Mouse (Mus musculus) heart, embryonic 16.5 days (tissue): ENCODE measurements around the gene Cdc123. TPM values are rescaled to one million over a fixed set of nuclear protein-coding genes. Genes with fewer than 3 reads are reported as not detected.
A peak's percentile ranks its signal among the peaks of the same experiment; 100 is the strongest.

Source experiments
- ATAC-seq: fragments of 200-750 bp; cut with Nextera tagmentation; replicated peaks from 2 replicates; pipeline ENCODE4 v1.8.0; 2017; ENCODE audit warnings: moderate number of reproducible peaks; ENCODE audit not compliant: insufficient read depth, low FRiP score; ENCODE audit errors: extremely low read depth
- H3K27ac ChIP-seq: fragments of 300-500 bp; sonication (generic); 2 replicates; pipeline ENCODE4 v1.5.1; 2014; ENCODE audit warnings: mild to moderate bottlenecking, low read length, control low read depth, moderate library complexity
- H3K27me3 ChIP-seq: fragments of 300-500 bp; sonication (generic); 2 replicates; pipeline ENCODE4 v1.6.1; 2014; ENCODE audit warnings: low read length, mixed read lengths; ENCODE audit not compliant: control insufficient read depth, insufficient read depth
- H3K36me3 ChIP-seq: fragments of 300-500 bp; sonication (generic); 2 replicates; pipeline ENCODE4 v1.6.1; 2014; ENCODE audit not compliant: control insufficient read depth, insufficient read depth
- H3K4me1 ChIP-seq: fragments of 300-500 bp; sonication (generic); 2 replicates; pipeline ENCODE4 v1.6.1; 2014; ENCODE audit warnings: low read length, mixed read lengths; ENCODE audit not compliant: control insufficient read depth, insufficient read depth
- H3K4me2 ChIP-seq: fragments of 300-500 bp; sonication (generic); 2 replicates; pipeline ENCODE4 v1.6.1; 2014; ENCODE audit warnings: low read depth, mild to moderate bottlenecking, control low read depth, low read length
- H3K4me3 ChIP-seq: fragments of 300-500 bp; sonication (generic); 2 replicates; pipeline ENCODE4 v1.5.1; 2014; ENCODE audit warnings: mild to moderate bottlenecking, control low read depth, low read length
- H3K9ac ChIP-seq: fragments of 300-500 bp; sonication (generic); 2 replicates; pipeline ENCODE4 v1.6.1; 2014; ENCODE audit warnings: low read length, control low read depth
- H3K9me3 ChIP-seq: fragments of 300-500 bp; sonication (generic); replicated peaks from 2 replicates; pipeline ENCODE4 v1.6.1; 2016; ENCODE audit warnings: low read length; ENCODE audit not compliant: control insufficient read depth
- WGBS: fragments of 180-500 bp; shearing (Covaris S2); extraction: QIAGEN DNeasy Blood & Tissue Kit; methylation state at CpG from one replicate; pipeline ENCODE4 v1.1.7; 2014; 5-methylcytosine and 5-hydroxymethylcytosine counted together
- polyA plus RNA-seq: library from polyadenylated mRNA; unstranded; fragments of >200 nt; fragmentation: Nextera tagmentation; extraction: Ambion mirVana; gene quantifications from 2 replicates; pipeline ENCODE4 v1.2.1, GENCODE M21; 2015

Cdc123 gene
- polyA plus RNA-seq: 166 and 184 TPM in 2 replicates

DNA sequence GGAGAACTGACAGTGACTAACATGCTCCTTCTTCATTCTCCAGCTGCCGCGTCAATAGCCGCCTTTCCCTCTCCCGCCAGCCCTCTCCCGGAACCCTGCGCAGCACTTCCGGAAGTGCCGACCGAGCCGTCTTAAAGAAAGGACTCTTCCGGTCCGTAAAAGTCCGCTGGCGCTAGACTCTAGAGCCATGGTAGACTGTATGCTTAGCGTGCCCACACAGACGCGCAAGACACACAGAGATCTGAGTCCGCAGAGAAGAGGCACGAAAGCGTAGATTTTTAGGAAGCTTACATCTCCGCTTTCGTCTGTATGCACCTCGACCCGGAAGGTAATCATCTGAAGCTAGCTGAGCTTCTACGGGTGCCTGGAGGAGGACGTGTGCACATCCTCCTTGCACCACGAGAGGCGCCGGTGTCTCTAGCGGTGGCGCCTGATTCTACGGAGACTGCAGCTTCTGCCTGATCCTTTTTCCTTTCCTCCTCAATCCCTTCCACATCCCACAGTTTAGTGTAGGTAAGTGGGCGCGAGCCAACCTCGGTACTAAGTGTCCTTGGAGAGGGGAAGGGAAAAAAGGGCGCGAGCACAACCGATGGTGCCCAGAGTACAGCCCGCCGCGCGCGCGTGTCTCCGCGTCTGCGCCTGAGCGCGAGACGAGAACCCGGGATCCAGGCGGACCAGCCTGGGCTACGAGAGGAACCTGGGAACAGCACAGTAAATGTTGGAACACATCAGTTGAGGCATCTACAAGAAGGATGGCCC, at the start of gene Cdc123, which contains the start of gene Nudt5:
Gene Cdc123 (minus strand): TSS at position 292 of the 759 bp plus-strand sequence.
Gene Nudt5 (plus strand): TSS at position 147 of the 759 bp plus-strand sequence.
- Histone ChIP-seq H3K4me1 (peaks cover 5% of the 10 kb centered on the region; the same call in 1 of the 2 replicates), H3K27ac (peak within 1 kb of the TSS; percentile 84), H3K9ac (peak within 1 kb of the TSS; percentile 76), H3K36me3 (peaks cover 18% of the 10 kb centered on the region), H3K4me2 (peak within 1 kb of the TSS; percentile 94), H3K4me3 (peak within 1 kb of the TSS; percentile 81), H3K27me3 (no peaks in the 10 kb centered on the region), H3K9me3 (no peaks in the 10 kb centered on the region)
- peak; percentile 94 for ATAC-seq
- WGBS: under 1% methylated on average over 53 of the region's 53 CpGs

GRCm38 (mm10) chr2:5894296-5894695, 49.3 kb upstream of the Cdc123 start:
- Histone ChIP-seq H3K4me2 (peak overlapping the region; percentile 64), H3K4me3 (peak overlapping the region; percentile 73), H3K27ac (no peak overlapping the region), H3K4me1 (peaks cover 6% of the 10 kb centered on the region; the same call in 1 of the 2 replicates), H3K36me3 (0 out of 2 replicates have a peak, but pooled peaks cover 2% of the 10 kb centered on the region), H3K9ac (peak overlapping the region; percentile 88), H3K9me3 (no peaks in the 10 kb centered on the region), H3K27me3 (no peaks in the 10 kb centered on the region)
- 51% methylated on average over 11 of the region's 11 CpGs for WGBS
- no peak for ATAC-seq

DNA sequence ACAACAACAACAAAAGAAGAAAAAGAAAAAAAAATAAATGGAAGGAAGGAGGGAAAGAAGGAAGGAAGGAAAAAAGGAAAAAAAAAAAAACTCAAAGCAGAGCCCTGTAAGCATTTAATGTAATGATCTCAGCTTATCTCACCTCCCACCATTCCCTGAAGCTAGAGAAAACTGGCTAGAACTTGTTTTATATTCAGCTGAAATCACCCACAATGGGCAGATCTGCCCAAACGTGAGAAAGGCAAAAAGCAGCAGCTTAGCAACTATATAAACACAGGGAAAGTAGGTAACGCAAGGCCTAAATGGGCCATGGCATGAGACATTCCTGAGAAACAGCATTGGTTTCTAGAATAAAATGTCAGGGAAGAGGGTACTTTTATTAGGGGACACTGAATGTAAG, 44.4 kb upstream of the Cdc123 start:
- no peak overlapping the region for H3K4me2 ChIP-seq
- WGBS: 80% methylated on average over 2 of the region's 2 CpGs
- H3K36me3 ChIP-seq: peaks cover 20% of the 10 kb centered on the region
- no peaks in the 10 kb centered on the region for H3K9me3 ChIP-seq
- ATAC-seq: no peak
- H3K27me3 ChIP-seq: no peaks in the 10 kb centered on the region
- no peak overlapping the region for H3K27ac ChIP-seq
- H3K4me1 ChIP-seq: peaks cover 6% of the 10 kb centered on the region; the same call in 1 of the 2 replicates
- no peak overlapping the region for H3K4me3 ChIP-seq
- H3K9ac ChIP-seq: no peak overlapping the region

DNA sequence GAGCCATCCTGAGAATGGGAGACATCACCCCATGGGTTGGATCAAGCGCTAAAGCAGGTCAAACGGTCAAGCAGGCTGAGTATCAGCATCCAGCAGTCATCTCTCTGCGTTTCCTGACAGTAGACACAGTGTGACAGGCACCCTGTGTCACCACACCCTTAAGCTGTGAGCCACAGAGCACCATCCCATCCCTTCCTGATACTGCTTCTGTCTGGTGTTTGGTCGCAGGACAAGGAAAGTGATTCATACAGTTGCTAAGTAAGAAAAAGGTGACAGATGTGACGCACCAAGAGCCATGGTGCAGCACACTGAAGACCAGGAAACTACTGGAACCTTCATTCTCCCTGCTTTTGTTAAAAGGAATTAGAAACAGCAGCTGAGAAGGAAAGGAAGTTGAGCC, 43.9 kb upstream of the Cdc123 start:
- 66% methylated on average over 5 of the region's 5 CpGs for WGBS
- peaks cover 22% of the 10 kb centered on the region for H3K36me3 ChIP-seq

DNA sequence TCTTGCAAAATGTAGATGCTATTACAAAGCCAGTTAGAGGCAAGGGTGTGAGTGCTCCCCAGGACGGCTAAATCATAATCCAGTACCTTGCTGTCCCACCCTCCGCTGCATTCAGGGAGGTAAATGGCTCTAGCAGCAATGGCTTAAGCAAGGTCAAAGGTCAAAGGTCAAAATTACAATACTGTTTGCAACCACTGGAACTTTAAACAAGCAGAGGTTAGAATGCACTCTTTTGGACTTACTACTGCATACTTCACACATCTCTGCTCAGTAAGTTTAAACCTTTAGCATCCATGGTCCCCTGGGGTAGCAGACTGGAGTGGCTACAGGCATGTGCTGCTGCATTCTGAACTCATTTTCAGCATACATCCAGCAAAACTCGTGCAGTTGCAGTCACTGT, 32.5 kb upstream of the Cdc123 start:
- Histone ChIP-seq H3K27me3 (no peaks in the 10 kb centered on the region), H3K27ac (no peak overlapping the region), H3K9me3 (no peaks in the 10 kb centered on the region), H3K36me3 (peaks cover 53% of the 10 kb centered on the region), H3K4me3 (no peak overlapping the region), H3K4me2 (no peak overlapping the region), H3K9ac (no peak overlapping the region), H3K4me1 (no peaks in the 10 kb centered on the region)
- ATAC-seq: no peak
- WGBS: 89% methylated on average over 3 of the region's 3 CpGs

More for the DNA sequence above, 43.9 kb upstream of the Cdc123 start:
- H3K4me2 ChIP-seq: no peak overlapping the region
- no peak overlapping the region for H3K4me3 ChIP-seq
- H3K9me3 ChIP-seq: no peaks in the 10 kb centered on the region
- no peak overlapping the region for H3K27ac ChIP-seq
- H3K9ac ChIP-seq: no peak overlapping the region
- ATAC-seq: no peak
- peaks cover 3% of the 10 kb centered on the region; the same call in 1 of the 2 replicates for H3K4me1 ChIP-seq
- no peaks in the 10 kb centered on the region for H3K27me3 ChIP-seq

GRCm38 (mm10) chr2:5869746-5870145, 24.8 kb upstream of the Cdc123 start:
- WGBS: 83% methylated on average over 5 of the region's 5 CpGs
- ATAC-seq: no peak
- Histone ChIP-seq H3K4me1 (no peaks in the 10 kb centered on the region), H3K4me2 (no peak overlapping the region), H3K4me3 (no peak overlapping the region), H3K36me3 (peaks cover 53% of the 10 kb centered on the region), H3K9ac (no peak overlapping the region), H3K9me3 (no peaks in the 10 kb centered on the region), H3K27ac (no peak overlapping the region), H3K27me3 (no peaks in the 10 kb centered on the region)

DNA sequence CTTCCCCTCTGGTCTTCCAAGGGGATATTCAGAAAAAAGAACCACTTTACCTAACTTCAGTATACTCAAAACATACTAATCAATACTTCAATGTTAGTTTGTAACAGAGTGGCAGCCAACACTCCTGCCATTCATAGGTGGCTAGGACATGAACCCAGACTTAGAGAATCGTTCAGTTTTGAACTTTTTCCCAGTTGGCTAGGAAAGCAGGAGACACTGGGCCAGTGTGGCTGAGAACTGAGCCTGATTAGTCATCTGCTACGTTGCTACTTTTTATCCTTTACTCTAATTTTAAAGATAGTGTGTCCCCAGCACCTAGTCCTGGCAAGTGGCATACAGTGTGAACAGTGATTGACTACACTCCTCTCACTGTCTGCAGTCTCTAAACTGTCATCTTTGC, 22.7 kb upstream of the Cdc123 start:
- Histone ChIP-seq H3K4me1 (no peaks in the 10 kb centered on the region), H3K9me3 (no peaks in the 10 kb centered on the region), H3K9ac (no peak overlapping the region), H3K4me3 (no peak overlapping the region), H3K27me3 (no peaks in the 10 kb centered on the region), H3K27ac (no peak overlapping the region), H3K4me2 (no peak overlapping the region), H3K36me3 (peaks cover 41% of the 10 kb centered on the region)
- 83% methylated on average over 2 of the region's 2 CpGs for WGBS
- no peak for ATAC-seq

- Histone ChIP-seq H3K27ac (no peak within 1 kb of the TSS), H3K9me3 (no peaks in the 10 kb centered on the region), H3K4me2 (no peak within 1 kb of the TSS), H3K9ac (no peak within 1 kb of the TSS), H3K4me3 (no peak within 1 kb of the TSS), H3K4me1 (no peaks in the 10 kb centered on the region), H3K27me3 (no peaks in the 10 kb centered on the region), H3K36me3 (peaks cover 30% of the 10 kb centered on the region)
- ATAC-seq: no peak
- WGBS: 86% methylated on average over 3 of the region's 3 CpGs
These were observed 17.9 kb upstream of the Cdc123 start, which contains the start of gene Gm13199 for GRCm38 (mm10) chr2:5862834-5863233. Gm13199 (minus strand) TSS chr2:5862934.

DNA sequence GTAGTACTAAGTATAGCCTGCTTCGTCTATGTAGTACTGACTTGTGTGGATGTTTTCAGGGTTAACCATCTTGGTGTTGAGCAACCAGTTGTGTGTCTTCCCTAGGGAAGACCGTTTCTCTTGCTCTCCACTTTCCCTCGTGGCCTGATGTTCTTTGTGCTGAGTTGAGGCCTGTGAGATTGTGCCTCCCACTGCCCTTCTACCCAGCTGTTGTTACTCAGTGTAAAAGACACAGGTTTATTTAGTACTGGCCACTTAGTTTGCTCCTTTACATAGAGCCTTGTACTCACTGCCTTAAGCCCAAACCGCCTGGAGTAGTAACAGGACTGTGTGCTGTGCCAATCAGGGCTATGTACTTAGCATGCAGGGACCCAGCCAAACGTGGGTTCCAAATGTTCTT, 6.9 kb upstream of the Cdc123 start:
- Histone ChIP-seq H3K36me3 (peaks cover 6% of the 10 kb centered on the region), H3K4me2 (no peak overlapping the region), H3K27ac (no peak overlapping the region), H3K9me3 (no peaks in the 10 kb centered on the region), H3K4me3 (no peak overlapping the region), H3K4me1 (no peaks in the 10 kb centered on the region), H3K9ac (no peak overlapping the region), H3K27me3 (no peaks in the 10 kb centered on the region)
- ATAC-seq: no peak
- 86% methylated on average over 5 of the region's 5 CpGs for WGBS
